Mouse (Mus musculus) CD8-positive naive resting alpha-beta T cell, adult 57 days (primary cell): Measurements from ENCODE around the gene Rin3. TPM values are rescaled to one million over a fixed set of nuclear protein-coding genes. Genes with fewer than 3 reads are reported as not detected.

Source experiments
- total RNA-seq: library from RNA; stranded (reverse); gene quantifications from one replicate; pipeline ENCODE4 v1.2.4, GENCODE M21; 2023

Gene Rin3
- 102 TPM for total RNA-seq

GRCm38 (mm10) chr12:102282763-102283482, at the start of gene Rin3:
Gene Rin3 (plus strand): TSS chr12:102283048.

DNA sequence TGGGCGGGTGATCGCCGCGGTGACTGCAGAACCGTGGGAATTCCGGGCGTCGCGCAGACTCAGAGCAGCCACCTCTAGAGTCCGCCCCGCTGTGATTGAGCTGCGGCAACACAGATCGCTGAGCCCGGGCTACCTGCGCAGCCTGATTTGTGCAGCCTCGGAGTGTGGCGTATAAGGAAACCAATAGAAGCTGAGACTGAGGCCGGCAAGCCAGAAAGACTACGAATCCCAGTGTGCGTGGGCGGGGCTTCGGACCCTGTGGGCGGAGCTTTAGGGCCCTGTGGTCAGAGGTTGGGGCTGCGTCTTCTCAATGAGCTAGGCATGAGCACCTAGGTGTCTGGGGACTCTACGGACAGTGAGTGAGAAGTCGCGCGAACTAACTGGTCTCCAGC, 156.8 kb downstream of the Rin3 start, which contains the start of gene Lgmn:
Gene Lgmn (minus strand): TSS at position 182 of the 392 bp plus-strand sequence.

Other genes with a start within 250 kb of the Rin3 start
- gene Slc24a4, start 154.3 kb upstream of the Rin3 start, total RNA-seq = not detected
- 11.6 TPM for gene Lgmn, start 156.8 kb downstream of the Rin3 start, total RNA-seq
- gene Golga5, start 186.1 kb downstream of the Rin3 start, total RNA-seq = 40.4 TPM